30 mouse cellular contexts compared by ENCODE assay signal in genomic region chr1:64457872-64458271, GRCm38 (mm10).
DNase-seq lines count a peak whose midpoint lies in the region; ATAC-seq and TF ChIP-seq lines count a peak whose summit lies in the region.
"Had no signal": no experiment of that assay in that cellular context is flagged by ENCODE, and none has a peak within 500 bp of the region (broad histone marks: within the 10 kb centered on the region; RNA-seq: fewer than 3 reads in every experiment).

No protein-coding gene starts in this region.

- no peak overlapping the region for H3K4me3 ChIP-seq in liver, postnatal 0 days (ENCODE audit: low read depth, low read length)
- H3K4me3 ChIP-seq in liver, embryonic 12.5 days = no peak overlapping the region
- H3K4me3 ChIP-seq in thymus, adult 2 months (ENCODE audit: control insufficient read depth, insufficient read depth, low read length) = no peak overlapping the region
- H3K4me3 ChIP-seq in CH12.LX (replicated peaks in 1 of 3; ENCODE audit: low read depth in 2 of 3, low read length in 2 of 3, poor library complexity in 1 of 3) = no peak overlapping the region
- no peak overlapping the region for H3K4me3 ChIP-seq in stomach, postnatal 0 days (ENCODE audit: low read depth, low read length)
- H3K4me3 ChIP-seq: embryonic facial prominence, embryonic 10.5 days; embryonic facial prominence, embryonic 13.5 days; erythroblast, embryonic 14.5 days; forebrain, embryonic 12.5 days; heart, adult 2 months; heart, embryonic 10.5 days; heart, embryonic 13.5 days; hindbrain, embryonic 10.5 days had no signal

- no peak for TF ChIP-seq POLR2A in thymus, adult 2 months (IDR thresholded peaks at IDR 0.05; ENCODE audit: control insufficient read depth, extremely low read depth, insufficient read depth, low read length, poor library complexity)
- TF ChIP-seq POLR2A in CH12.LX (IDR thresholded peaks at IDR 0.05; ENCODE audit: low read depth, low read length) = no peak

- H3K4me1 ChIP-seq in liver, postnatal 0 days (ENCODE audit: insufficient read depth) = no peaks in the 10 kb centered on the region
- no peaks in the 10 kb centered on the region for H3K4me1 ChIP-seq in liver, embryonic 12.5 days
- H3K4me1 ChIP-seq in thymus, adult 2 months (replicated peaks; ENCODE audit: control insufficient read depth, insufficient read depth, low read length) = no peaks in the 10 kb centered on the region
- no peaks in the 10 kb centered on the region for H3K4me1 ChIP-seq in CH12.LX (ENCODE audit: control insufficient read depth in 1 of 2, insufficient read depth in 2 of 2)
- no peaks in the 10 kb centered on the region for H3K4me1 ChIP-seq in stomach, postnatal 0 days (replicated peaks; ENCODE audit: control insufficient read depth, insufficient read depth)
- H3K4me1 ChIP-seq: embryonic facial prominence, embryonic 10.5 days; embryonic facial prominence, embryonic 13.5 days; forebrain, embryonic 12.5 days; heart, embryonic 10.5 days; heart, embryonic 13.5 days; hindbrain, embryonic 10.5 days had no signal

- H3K9me3 ChIP-seq in liver, postnatal 0 days (ENCODE audit: low read length) = no peaks in the 10 kb centered on the region
- H3K9me3 ChIP-seq in liver, embryonic 12.5 days (replicated peaks) = no peaks in the 10 kb centered on the region
- H3K9me3 ChIP-seq in CH12.LX (replicated peaks; ENCODE audit: low read length) = no peaks in the 10 kb centered on the region
- H3K9me3 ChIP-seq in stomach, postnatal 0 days (ENCODE audit: control insufficient read depth, low read length) = no peaks in the 10 kb centered on the region
- H3K9me3 ChIP-seq: embryonic facial prominence, embryonic 10.5 days; embryonic facial prominence, embryonic 13.5 days; forebrain, embryonic 12.5 days; heart, embryonic 10.5 days; heart, embryonic 13.5 days; hindbrain, embryonic 10.5 days had no signal

- no peak overlapping the region for H3K9ac ChIP-seq in liver, postnatal 0 days (replicated peaks)
- H3K9ac ChIP-seq in liver, embryonic 12.5 days = no peak overlapping the region
- no peak overlapping the region for H3K9ac ChIP-seq in CH12.LX (ENCODE audit: insufficient read depth, low read depth)
- no peak overlapping the region for H3K9ac ChIP-seq in stomach, postnatal 0 days (ENCODE audit: low read length)
- H3K9ac ChIP-seq: embryonic facial prominence, embryonic 13.5 days; forebrain, embryonic 12.5 days; heart, embryonic 13.5 days; hindbrain, embryonic 14.5 days had no signal

- no peak for DNase-seq in liver, postnatal 0 days
- peak; percentile 27 for DNase-seq in thymus, adult 2 months
- no peak for DNase-seq in thymus, postnatal 10 days (ENCODE audit: low spot score in 2 of 2)
- DNase-seq in CH12.LX (ENCODE audit: extremely low read depth) = no peak
- no peak for DNase-seq in stomach, postnatal 0 days (ENCODE audit: low spot score)
- no peak for DNase-seq in cerebellum, adult 11-12 months
- DNase-seq in layer of hippocampus, adult 8-10 months (ENCODE audit: low spot score in 2 of 2) = no peak
- DNase-seq: adrenal gland, adult 2 months; adrenal gland, postnatal 14 days; B cell, adult 2 months; cerebellum, adult 11 months; cerebellum, adult 8-10 months; cerebellum, postnatal 10 days; cerebellum, postnatal 36 days; embryo, embryonic 11 days; gastrocnemius, postnatal 10 days; gastrocnemius, postnatal 36 days; heart, adult 2 months; heart, postnatal 36 days had no signal

- no peak overlapping the region for H3K4me2 ChIP-seq in liver, postnatal 0 days (ENCODE audit: low read depth, low read length)
- H3K4me2 ChIP-seq in liver, embryonic 12.5 days = no peak overlapping the region
- no peak overlapping the region for H3K4me2 ChIP-seq in CH12.LX (ENCODE audit: insufficient read depth, low read depth, poor library complexity, severe bottlenecking)
- no peak overlapping the region for H3K4me2 ChIP-seq in stomach, postnatal 0 days (replicated peaks; ENCODE audit: low read depth)
- H3K4me2 ChIP-seq: embryonic facial prominence, embryonic 13.5 days; forebrain, embryonic 12.5 days; heart, embryonic 13.5 days; hindbrain, embryonic 14.5 days had no signal

- dilution Hi-C loops in CH12.LX (cut with MboI; ENCODE audit: extremely low pct_ligation_motif_present, extremely low pct_unique_long_range_greater_than_20kb, low sequenced_read_pairs) = no loop called here

- TF ChIP-seq RAD21 in CH12.LX (IDR thresholded peaks at IDR 0.05; ENCODE audit: low read depth, low read length) = no peak; the same call in none of the 2 replicates

- H3K79me2 ChIP-seq in CH12.LX (replicated peaks; ENCODE audit: control insufficient read depth, extremely low read depth, insufficient read depth, poor library complexity, severe bottlenecking) = no peaks in the 10 kb centered on the region

- WGBS in liver, postnatal 0 days (ENCODE audit: insufficient replicate concordance) = 63% methylated on average over 5 of the region's 5 CpGs
- WGBS in liver, embryonic 12.5 days (ENCODE audit: insufficient replicate concordance) = 67% methylated on average over 5 of the region's 5 CpGs
- 87% methylated on average over 5 of the region's 5 CpGs for WGBS in thymus, adult 2 months
- 65% methylated on average over 5 of the region's 5 CpGs for WGBS in stomach, postnatal 0 days

- 0 out of 2 replicates have a peak, but pooled peaks have one; percentile 5 for TF ChIP-seq CTCF in liver, postnatal 0 days (IDR thresholded peaks at IDR 0.05; ENCODE audit: low read depth)
- no peak for TF ChIP-seq CTCF in thymus, adult 2 months (IDR thresholded peaks at IDR 0.05; ENCODE audit: borderline replicate concordance, control insufficient read depth, extremely low read depth, insufficient read depth, low read length, poor library complexity)
- TF ChIP-seq CTCF in CH12.LX (conservative IDR thresholded peaks at IDR 0.05 in 1 of 2, IDR thresholded peaks at IDR 0.05 in 1 of 2; ENCODE audit: low read depth in 2 of 2, low read length in 2 of 2) = peak in 1 of 2 experiments; percentile 37; a peak in 1 of 4 replicates
- peak; percentile 8; the same call in 1 of the 2 replicates for TF ChIP-seq CTCF in stomach, postnatal 0 days (IDR thresholded peaks at IDR 0.05; ENCODE audit: low read depth)

- no peaks in the 10 kb centered on the region for H3K27me3 ChIP-seq in liver, postnatal 0 days (ENCODE audit: insufficient read depth, low read length)
- H3K27me3 ChIP-seq in liver, embryonic 12.5 days (replicated peaks) = no peaks in the 10 kb centered on the region
- no peaks in the 10 kb centered on the region for H3K27me3 ChIP-seq in thymus, adult 2 months (ENCODE audit: control insufficient read depth, insufficient read depth, low read length)
- H3K27me3 ChIP-seq in CH12.LX (replicated peaks) = no peaks in the 10 kb centered on the region
- H3K27me3 ChIP-seq in stomach, postnatal 0 days (ENCODE audit: control insufficient read depth, insufficient read depth, low read length) = no peaks in the 10 kb centered on the region
- H3K27me3 ChIP-seq: embryonic facial prominence, embryonic 13.5 days; forebrain, embryonic 12.5 days; heart, embryonic 13.5 days had no signal

- TF ChIP-seq EP300 in liver, postnatal 0 days (IDR thresholded peaks at IDR 0.05; ENCODE audit: low read depth) = no peak
- TF ChIP-seq EP300 in CH12.LX (IDR thresholded peaks at IDR 0.05; ENCODE audit: low read length) = no peak
- no peak for TF ChIP-seq EP300 in stomach, postnatal 0 days (optimal IDR thresholded peaks at IDR 0.05)

- H3K27ac ChIP-seq in liver, postnatal 0 days (ENCODE audit: low read depth) = no peak overlapping the region
- no peak overlapping the region for H3K27ac ChIP-seq in liver, embryonic 12.5 days
- no peak overlapping the region for H3K27ac ChIP-seq in thymus, adult 2 months (ENCODE audit: control insufficient read depth, insufficient read depth, low read length)
- H3K27ac ChIP-seq in CH12.LX (ENCODE audit: insufficient read depth, low read depth) = no peak overlapping the region
- H3K27ac ChIP-seq in stomach, postnatal 0 days (replicated peaks) = no peak overlapping the region
- H3K27ac ChIP-seq: embryonic facial prominence, embryonic 10.5 days; embryonic facial prominence, embryonic 13.5 days; forebrain, embryonic 12.5 days; heart, adult 2 months; heart, embryonic 10.5 days; heart, embryonic 13.5 days; hindbrain, embryonic 10.5 days; hindbrain, embryonic 14.5 days; hindbrain, postnatal 0 days had no signal

- H3K36me3 ChIP-seq in liver, postnatal 0 days (replicated peaks; ENCODE audit: insufficient read depth, low read length) = no peaks in the 10 kb centered on the region
- H3K36me3 ChIP-seq in liver, embryonic 12.5 days = no peaks in the 10 kb centered on the region
- no peaks in the 10 kb centered on the region for H3K36me3 ChIP-seq in thymus, adult 2 months (ENCODE audit: control insufficient read depth, insufficient read depth, low read length)
- H3K36me3 ChIP-seq in CH12.LX (replicated peaks in 1 of 2; ENCODE audit: control insufficient read depth in 1 of 2, insufficient read depth in 1 of 2, low read length in 1 of 2) = no peaks in the 10 kb centered on the region
- no peaks in the 10 kb centered on the region for H3K36me3 ChIP-seq in stomach, postnatal 0 days (ENCODE audit: control insufficient read depth, insufficient read depth, low read length)
- H3K36me3 ChIP-seq: embryonic facial prominence, embryonic 10.5 days; embryonic facial prominence, embryonic 13.5 days; forebrain, embryonic 12.5 days; heart, embryonic 10.5 days; heart, embryonic 13.5 days; hindbrain, embryonic 10.5 days had no signal

- no peak for ATAC-seq in liver, postnatal 0 days
- no peak for ATAC-seq in liver, embryonic 12.5 days
- no peak for ATAC-seq in stomach, postnatal 0 days (ENCODE audit: low FRiP score, low TSS enrichment)
- ATAC-seq: forebrain, embryonic 16.5 days; hindbrain, postnatal 0 days had no signal

- in situ Hi-C loops in CH12.LX (cut with MboI; ENCODE audit: low pct_ligation_motif_present, low pct_unique_long_range_greater_than_20kb, low sequenced_read_pairs) = no loop called here

TF ChIP-seq in CH12.LX, 34 proteins besides CTCF, POLR2A, EP300 and RAD21:
- TF ChIP-seq SMC3 (IDR thresholded peaks at IDR 0.05; ENCODE audit: low read depth, low read length) = peak; percentile 30; the same call in 1 of the 2 replicates
- no peak for TF ChIP-seq TCF12 (IDR thresholded peaks at IDR 0.05; ENCODE audit: low read depth, low read length)
